Mouse (Mus musculus): Measurements from ENCODE around the gene Vmn1r47.
"Not testable (repeated sequence)": the region's sequence is repeated elsewhere in the genome, so short reads cannot be mapped to it uniquely, and the experiment has no call there.

The Vmn1r47 gene

DNA sequence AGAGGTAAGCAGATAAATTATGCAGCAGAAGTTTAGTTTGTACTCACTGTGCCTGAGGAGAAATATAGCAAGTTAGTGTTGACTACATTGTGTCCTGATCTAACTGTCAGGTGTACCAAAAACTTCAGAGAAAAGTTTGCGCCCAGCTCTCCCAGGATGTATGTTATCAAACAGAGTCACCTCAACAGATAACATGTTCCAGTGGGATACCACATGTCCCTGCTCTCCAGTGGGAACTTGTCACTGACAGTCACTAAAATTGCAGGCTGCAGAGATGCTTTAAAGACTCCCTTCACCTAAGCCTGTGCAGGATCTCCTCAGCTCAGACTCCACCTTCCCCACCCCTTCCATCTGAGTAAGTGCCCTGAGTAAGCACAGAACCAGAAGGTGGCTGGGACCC is at the start of gene Vmn1r47:
Gene Vmn1r47 (plus strand): TSS at position 301 of the 400 bp plus-strand sequence.
- not testable (repeated sequence) for DNase-seq (ENCODE audit: low spot score in 2 of 2)

DNA sequence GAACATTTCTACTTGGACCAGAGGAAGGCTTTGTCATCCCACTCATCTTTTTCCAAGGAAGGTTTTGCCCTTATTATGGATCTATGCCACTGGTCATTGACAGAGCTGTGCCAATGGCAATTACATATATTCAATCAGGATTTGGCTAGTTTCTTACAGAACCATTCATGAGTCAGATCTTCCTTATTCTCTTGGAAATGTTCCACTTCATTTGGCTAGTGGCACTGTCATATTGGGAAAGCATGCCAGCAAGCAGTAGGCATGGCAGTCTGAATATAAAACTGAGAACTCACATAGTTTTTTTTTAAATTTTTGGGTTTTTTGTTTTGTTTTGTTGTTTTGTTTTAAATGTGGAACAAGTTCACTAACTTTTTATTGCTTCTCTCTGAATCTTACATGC is 49.6 kb upstream of the Vmn1r47 start:
- DNase-seq (ENCODE audit: low spot score in 2 of 2), result no peak

DNA sequence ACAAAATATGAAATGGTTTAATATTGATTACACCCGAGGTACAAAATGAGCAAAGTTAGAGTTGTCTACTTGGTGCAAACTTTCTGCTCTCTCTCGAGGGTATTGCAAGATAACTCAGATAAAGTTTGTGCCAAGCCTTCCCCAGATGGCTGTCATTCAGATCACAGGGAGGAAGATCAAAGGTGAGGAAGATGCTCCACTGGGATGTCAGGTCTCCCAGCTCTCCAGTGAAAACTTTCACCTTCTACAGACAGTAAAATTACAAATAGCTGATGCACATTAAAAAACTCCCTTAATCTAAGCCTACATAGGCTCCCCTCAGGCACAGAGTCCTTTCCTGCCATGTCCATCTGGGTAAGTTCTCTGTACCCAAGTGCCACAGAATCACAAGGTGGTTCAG is 46.9 kb upstream of the Vmn1r47 start, which contains the start of gene Vmn1r46:
Gene Vmn1r46 (plus strand): TSS at position 301 of the 400 bp plus-strand sequence.
- no peak for DNase-seq (ENCODE audit: low spot score in 2 of 2)

DNA sequence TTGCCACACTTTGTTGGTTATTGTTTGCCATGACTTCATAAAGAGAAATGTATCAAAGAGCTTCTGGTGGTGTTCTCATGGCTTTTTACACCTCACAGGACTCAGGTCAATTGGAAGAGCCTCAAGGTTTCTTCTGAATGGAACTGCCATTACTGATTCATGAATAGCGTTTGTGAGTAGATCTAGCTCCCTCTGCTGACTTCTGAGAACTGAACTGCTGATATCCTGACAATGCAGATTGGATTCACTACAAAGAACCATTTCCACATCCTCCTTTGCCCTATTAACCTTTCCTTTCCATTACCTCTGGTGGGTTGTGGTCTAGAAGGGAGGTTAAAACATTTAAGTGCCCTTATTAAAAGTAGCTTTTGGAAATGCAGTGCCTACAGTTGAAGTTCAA is 30.0 kb upstream of the Vmn1r47 start:
- DNase-seq (ENCODE audit: low spot score in 2 of 2), result no peak

DNA sequence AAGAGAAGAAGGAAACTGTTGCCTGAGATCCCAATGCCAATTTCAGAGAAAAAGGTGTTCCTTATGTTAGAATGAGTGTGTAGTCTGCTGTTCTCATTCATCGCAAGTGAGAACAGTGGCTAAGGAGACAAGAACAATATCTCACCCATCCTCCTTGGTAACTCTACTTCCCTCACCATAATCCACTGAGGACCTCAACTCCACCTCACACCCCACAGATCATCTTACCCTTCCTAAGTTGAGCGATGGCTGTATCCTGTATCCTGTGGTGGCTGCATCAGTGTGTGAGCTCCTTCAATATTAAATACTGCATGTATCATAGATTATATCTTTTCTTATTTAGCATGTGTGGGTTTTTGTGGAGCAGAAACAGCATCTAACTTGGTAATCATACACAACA is 20.8 kb downstream of the Vmn1r47 start, which contains the start of gene Vmn1r48:
Gene Vmn1r48 (minus strand): TSS at position 101 of the 400 bp plus-strand sequence.
- not testable (repeated sequence) for DNase-seq (ENCODE audit: low spot score in 2 of 2)

All from spleen, postnatal 4 days (tissue).